Mouse (Mus musculus) common myeloid progenitor, adult 5-6 weeks (primary cell): Measurements from ENCODE around the gene Rap2a. TPM values are rescaled to one million over a fixed set of nuclear protein-coding genes. Genes with fewer than 3 reads are reported as not detected.

Source experiments
- ATAC-seq: replicated peaks from 2 replicates; pipeline ENCODE4 v1.8.0; 2016; ENCODE audit warnings: low read depth, mild to moderate bottlenecking, moderate TSS enrichment, inconsistent platforms; ENCODE audit not compliant: poor library complexity, severe bottlenecking
- total RNA-seq: library from RNA; stranded (forward); fragments of 200-1000, 187-1606 nt; gene quantifications from 2 replicates; pipeline ENCODE4 v1.2.3, GENCODE M21; 2017

Gene Rap2a
- total RNA-seq, 1 experiment from 2014 or later = 4.6 TPM

- no peak for ATAC-seq
These were observed 57.2 kb downstream of the Rap2a start for GRCm38 (mm10) chr14:120535446-120535845.

GRCm38 (mm10) chr14:120535924-120536323 lies 57.7 kb downstream of the Rap2a start:
- ATAC-seq = no peak

- no peak for ATAC-seq
These were observed 60.9 kb downstream of the Rap2a start for GRCm38 (mm10) chr14:120539128-120539527.

GRCm38 (mm10) chr14:120539626-120540025 lies 61.4 kb downstream of the Rap2a start:
- no peak for ATAC-seq

- peak; percentile 45; the same call in 1 of the 2 replicates for ATAC-seq
These were observed 64.2 kb downstream of the Rap2a start for GRCm38 (mm10) chr14:120542445-120542844.

GRCm38 (mm10) chr14:120542976-120543375 lies 64.7 kb downstream of the Rap2a start:
- no peak for ATAC-seq

- no peak for ATAC-seq
These were observed 65.6 kb downstream of the Rap2a start for GRCm38 (mm10) chr14:120543846-120544245.

GRCm38 (mm10) chr14:120544495-120544894 lies 66.3 kb downstream of the Rap2a start:
- peak; percentile 40; the same call in 1 of the 2 replicates for ATAC-seq

GRCm38 (mm10) chr14:120544946-120545345 lies 66.7 kb downstream of the Rap2a start:
- peak; percentile 53 for ATAC-seq

Other genes with a start within 250 kb of the Rap2a start
- 62.3 and 68.1 TPM in 2 replicates for gene Mbnl2, start 202.8 kb upstream of the Rap2a start, total RNA-seq